Mouse (Mus musculus): Measurements from ENCODE around the gene Tnfrsf11a.
"Not testable (repeated sequence)": the region's sequence is repeated elsewhere in the genome, so short reads cannot be mapped to it uniquely, and the experiment has no call there.

Gene Tnfrsf11a

DNA sequence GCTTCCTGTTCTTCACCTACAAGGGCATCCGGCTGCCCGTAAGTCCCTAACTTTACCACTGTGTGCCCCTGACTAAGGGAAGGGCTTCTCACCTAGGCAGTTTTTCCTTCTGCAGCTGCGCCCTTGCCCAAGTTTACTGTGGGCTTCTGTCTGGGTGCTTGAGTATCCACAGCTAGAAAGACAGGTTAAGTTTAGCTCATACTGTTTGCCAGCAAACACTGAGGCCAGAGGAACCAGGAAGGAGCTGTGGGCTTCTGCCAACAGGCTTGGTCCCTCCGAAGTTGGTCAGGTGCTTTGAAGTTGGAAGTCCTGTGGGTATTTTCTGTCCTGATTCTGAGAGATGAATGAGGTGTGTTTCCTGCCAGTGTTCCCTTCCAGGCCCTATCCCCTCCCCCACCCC lies 4.6 kb downstream of the Tnfrsf11a start:
- no peak for DNase-seq (ENCODE audit: low spot score in 2 of 2)

DNA sequence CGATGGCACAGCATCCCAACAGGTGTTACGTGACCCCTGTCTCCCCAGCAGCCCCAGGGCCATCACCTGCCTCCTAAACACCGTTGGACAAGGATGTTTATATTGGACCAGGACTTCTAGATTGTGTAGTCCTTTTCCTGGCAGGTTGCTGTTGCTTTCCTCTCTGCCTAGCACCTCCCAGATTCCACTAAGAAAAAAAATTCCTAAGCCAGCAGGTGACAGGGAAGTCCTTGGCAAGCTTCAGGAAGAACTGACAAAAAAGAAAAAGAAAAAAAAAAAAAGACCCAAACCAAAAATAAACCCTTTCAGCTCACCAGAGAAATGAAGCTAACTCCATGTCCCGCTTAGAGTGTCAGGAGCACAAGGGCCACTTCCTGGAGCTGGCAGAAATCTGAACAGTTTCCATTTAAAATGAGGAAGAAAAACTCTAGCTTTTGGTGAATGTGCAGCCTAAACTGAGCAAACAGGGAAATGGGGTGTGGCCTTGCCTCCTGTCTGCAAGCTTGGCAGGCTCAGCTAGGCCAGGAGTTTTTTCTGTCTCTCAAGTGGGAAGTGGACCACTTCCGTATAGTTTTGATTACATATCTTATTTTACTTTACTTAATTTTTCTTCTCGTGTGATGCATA lies 6.3 kb downstream of the Tnfrsf11a start:
- DNase-seq (ENCODE audit: low spot score in 2 of 2): no peak

DNA sequence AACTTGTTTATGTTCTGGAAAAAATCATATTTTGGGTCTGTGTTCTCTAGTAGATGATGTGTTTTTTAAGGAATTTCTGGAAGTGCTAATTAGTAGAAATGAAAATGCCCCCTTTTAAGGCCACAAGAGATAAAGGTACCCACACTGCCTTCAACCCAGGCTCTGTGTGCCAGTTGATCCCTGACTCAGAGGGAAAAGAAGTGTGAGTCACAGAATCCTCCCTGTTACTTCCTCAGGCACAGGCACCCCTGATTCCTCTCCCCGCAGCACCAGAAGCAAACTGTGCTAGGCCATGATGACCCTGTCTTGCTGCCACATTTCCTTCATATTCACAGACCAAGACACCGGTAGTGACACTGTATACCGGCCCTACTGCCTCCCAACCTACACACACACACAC lies 9.6 kb downstream of the Tnfrsf11a start:
- DNase-seq (ENCODE audit: low spot score in 2 of 2): no peak

DNA sequence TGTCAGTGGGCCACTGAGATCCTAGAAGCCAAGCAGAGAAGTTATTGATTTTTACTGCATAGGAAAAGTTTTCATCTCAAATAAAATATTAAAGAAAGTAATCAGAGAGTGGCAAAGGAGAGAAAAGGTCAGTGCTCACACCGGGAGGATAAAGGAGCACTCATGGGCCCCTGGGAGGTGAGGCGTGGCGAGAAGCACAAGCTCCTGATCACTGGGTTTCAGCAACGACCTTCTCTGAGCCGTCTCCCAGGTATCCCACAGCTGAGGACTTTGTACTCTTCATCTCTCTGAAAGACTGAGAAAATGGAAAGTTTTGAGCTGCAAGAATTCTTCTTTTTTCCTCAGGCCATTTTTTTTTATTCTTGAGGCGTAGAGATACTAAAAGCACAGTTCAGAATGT lies 14.2 kb downstream of the Tnfrsf11a start:
- DNase-seq (ENCODE audit: low spot score in 2 of 2): no peak

DNA sequence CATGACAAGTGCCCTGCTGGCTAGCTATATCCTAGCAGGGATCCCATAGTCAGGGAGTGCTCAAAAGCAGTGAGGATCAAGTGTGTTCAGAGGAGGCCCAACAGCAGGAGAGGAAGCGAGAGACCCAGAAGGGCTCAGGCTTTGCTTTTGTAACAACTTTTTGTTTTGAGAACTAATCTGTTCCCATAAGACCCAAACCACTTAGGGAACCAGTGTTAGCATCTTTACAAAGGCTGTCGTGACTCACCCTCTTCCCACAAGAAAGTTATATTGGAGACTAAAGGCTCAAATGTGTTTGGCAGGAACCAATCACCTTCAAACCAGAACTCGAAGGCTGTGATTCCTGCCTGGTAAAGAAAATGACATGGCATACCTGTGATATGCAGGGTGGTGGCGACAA lies 15.2 kb downstream of the Tnfrsf11a start:
- no peak for DNase-seq (ENCODE audit: low spot score in 2 of 2)

DNA sequence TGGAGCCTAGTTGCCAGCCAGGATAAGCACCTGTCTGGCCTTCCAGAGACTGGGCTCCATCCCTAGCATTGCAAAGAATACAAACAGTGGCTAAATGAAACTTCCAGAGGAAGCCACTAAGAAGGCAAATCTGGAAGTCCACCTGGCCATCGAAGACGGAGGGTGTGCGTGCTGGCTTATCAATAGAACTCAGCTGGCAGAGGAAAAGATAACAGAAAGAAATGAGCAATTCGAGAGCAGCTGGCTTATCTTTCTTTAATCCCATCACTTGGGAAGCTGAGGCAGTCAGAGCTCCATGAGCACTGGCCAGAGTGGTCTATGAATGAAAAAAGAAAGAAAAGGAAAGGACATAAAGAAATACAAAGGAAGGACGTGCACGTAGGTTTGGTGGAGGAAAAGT lies 20.1 kb downstream of the Tnfrsf11a start:
- no peak for DNase-seq (ENCODE audit: low spot score in 2 of 2)

DNA sequence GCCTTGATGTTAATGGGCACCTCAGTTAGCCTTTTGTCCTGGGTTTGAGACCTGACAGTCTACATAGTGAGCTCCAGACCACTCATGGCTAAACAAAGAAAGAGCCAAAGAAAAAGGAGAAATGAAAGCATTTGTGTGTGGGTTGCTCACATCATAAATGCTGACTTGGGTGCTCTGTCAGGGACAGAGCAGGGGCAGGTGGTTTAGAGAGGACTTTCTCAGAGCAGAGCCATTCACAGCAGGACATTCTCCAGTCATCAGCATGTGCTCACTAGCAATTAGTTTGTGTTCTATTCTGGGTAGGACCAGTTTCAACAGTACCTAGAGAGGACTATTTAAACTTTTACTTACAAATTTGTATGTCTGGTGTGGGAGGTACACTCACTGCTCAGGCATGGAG lies 20.7 kb downstream of the Tnfrsf11a start:
- DNase-seq (ENCODE audit: low spot score in 2 of 2): no peak

DNA sequence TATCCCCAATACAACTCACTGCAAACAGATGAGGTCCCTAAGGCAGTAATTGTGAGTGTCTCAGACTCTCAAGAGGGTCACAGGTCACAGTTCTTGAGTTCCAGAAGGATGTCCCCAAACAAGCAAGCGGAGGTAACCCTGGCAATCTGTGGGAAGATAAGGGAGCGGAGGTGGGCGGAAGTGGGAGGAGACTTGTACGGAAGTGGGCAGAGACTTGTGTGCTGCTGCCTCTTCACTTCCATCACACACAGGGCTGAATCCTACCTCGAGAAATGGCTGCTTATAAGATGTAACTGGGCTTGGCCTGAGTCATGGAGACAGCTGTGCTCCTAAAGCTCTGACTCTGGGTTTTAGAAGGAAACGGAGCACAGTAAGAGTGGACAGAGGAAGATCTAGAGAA lies 22.4 kb downstream of the Tnfrsf11a start:
- no peak for DNase-seq (ENCODE audit: low spot score in 2 of 2)

DNA sequence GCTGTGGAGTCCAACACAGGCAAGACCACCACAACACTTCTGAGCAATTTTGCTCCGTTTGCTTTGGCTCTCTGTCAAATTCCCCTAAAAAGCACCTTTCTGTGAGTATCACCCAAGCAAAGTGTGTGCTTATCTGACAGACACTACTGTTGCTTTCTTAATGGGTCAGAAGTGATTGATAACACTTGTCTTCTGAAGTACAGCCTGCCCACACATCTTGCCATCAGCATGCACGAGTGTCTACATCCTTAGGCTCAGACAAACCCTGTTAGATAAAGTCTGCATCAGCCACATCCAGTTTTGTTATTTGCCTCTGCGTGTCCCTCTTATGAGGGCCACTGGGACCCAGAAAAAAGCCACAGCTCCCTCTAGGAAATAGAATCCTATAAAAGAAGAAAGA lies 23.8 kb downstream of the Tnfrsf11a start:
- no peak for DNase-seq (ENCODE audit: low spot score in 2 of 2)

DNA sequence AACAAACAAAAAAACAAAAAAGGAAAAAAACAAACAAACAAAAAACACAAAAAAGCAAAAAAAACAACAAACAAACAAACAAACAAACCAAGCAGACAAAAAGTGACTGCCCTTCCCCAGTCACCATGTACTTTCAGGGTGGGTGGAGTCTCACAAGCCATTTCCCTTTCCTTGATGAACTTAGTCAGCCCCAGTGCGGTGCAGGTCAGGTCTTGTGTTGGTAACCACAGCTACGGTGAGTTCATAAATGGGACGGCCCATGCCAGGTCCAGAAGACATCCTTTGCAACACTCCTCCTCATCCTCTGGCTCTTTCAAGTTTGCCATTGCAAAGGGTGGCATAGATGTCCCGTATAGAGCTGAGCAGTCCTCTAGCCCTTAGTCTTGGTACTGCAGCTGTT lies 25.0 kb downstream of the Tnfrsf11a start:
- no peak for DNase-seq (ENCODE audit: low spot score in 2 of 2)

DNA sequence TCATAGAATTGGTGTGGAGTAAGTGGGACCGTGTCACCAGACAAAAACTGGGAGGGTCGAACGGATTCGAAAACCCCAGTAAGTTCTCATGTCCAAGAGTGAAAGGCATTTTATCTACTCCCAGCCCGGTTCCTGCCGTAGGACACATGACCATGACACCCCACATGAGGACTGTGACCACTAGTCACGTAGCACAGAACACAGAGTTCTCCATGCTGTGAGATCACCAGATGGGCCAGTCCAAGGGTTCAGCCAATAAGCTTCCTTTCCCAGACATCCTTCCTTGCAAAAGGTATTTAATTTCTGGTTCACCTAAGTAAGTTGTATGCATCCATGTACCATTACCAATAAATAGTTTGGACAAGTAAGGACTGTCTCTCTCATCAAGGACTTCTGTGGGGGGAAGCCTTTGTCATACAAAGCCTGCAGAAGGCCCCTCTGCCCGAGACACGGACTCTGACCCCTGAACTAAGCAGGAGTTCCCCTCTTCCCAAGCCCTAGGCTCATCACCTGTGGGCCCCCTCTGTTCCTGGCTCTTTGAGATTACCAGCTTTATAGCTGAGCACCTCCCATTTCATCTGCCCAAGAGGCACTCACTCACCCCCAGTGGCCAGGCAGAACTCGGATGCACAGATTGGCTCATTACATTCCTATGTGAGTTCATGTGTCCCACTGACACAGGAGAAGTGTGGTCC lies 26.7 kb downstream of the Tnfrsf11a start:
- no peak for DNase-seq (ENCODE audit: low spot score in 2 of 2)

DNA sequence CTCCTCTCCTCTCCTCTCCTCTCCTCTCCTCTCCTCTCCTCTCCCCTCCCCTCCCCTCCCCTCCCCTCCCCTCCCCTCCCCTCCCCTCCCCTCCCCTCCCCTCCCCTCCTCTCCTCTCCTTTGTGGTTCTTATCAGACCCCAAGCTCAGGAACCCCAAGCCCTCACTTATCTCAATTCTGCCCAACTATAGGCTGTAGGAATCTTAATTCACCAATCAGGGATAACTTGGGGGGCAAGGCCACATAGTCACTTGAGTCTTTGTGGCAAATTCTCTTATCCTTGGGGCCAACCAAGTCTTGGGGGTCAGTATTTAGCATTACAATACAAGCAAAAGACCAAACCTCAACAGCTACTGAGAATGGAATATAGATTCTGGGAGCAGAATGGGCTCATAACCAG lies 31.5 kb downstream of the Tnfrsf11a start:
- DNase-seq (ENCODE audit: low spot score in 2 of 2): not testable (repeated sequence)

DNA sequence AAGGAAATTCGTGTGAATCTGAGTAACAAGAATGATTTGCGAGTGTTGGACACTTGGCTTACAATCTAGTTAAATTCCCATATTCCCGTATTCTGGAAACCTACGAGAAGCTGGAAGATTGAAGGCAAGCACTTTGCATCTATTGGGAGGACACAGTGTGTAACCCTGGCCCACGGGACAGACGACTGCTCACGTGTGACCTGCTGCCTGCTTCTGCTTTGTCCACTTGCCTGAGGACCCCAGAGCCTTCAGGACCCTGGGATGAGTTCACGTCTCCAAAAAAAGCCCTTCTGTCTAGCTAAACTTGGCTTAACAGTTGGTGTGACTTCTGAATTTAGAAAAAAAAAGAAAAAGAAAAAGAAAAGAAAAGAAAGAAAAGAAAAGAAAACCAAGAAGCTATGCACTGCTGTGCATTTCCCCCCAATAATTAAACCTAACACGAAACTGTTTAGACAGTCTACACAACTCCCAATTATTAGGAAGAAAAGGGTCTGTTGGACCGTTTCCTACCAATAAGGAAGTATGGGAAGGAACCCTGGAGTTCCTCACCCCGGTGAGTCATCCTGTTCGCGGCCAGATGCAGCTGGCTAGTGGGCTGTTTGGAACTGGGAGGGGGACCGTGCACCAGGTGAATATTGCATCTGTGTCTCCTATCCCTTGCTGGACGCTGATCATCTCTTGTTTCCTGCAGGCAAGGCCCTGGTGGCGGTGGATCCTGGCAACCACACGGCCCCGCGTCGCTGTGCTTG lies 32.6 kb downstream of the Tnfrsf11a start:
- no peak for DNase-seq (ENCODE audit: low spot score in 2 of 2)

DNA sequence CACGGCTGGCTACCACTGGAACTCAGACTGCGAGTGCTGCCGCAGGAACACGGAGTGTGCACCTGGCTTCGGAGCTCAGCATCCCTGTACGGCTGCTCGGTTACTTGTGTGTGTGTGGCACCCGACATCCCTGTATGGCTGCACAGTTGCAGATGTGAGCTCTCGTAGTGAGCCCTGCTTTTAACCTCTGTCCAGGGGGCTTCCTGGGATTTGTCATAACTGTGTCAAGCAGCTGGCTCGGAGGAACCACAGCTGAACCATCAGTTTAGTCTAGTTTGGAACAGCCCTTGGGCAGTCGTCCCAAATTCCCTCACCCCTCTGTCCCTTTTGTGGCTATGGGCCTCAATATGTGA lies 33.2 kb downstream of the Tnfrsf11a start:
- no peak for DNase-seq (ENCODE audit: low spot score in 2 of 2)

DNA sequence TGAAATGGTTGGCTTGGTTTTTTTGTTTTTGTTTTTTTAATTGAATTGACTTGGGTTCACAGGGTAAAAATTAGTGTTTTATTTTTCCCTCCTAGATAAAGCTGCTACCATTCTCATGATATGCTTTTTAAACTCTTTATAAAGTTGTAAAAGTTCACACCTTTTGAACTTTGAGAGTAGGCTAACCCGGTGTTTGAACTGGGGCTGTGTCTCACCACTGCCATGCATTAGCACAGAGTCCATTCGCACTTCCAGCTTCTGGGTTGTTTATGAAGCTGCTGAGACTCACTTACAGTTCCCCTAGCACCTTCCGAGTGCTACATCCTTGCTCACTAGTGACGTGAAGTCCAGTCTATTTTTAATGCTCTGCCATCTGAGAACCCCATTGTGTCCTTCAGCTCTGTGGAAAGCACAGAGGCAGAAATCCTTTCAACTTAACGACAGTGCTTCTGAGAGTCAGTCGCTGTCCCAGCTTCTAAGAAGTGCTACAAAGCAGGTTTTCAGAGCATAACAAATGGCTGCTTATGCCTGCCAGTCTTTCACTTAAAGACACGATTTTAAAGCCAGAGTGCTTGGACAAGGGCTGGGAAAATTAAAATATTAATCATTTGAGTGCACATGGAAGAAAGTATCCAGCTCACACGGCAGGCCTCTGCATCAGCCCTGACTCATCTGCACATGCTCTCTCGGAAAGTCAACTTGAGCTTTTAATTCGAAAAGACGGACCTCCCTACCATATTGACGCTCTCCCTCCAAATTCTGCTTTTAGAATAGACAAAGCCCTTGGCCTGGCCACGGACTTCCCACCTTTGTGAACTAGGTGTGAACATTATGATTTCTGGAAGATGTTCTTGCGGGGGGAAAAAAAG lies 34.1 kb downstream of the Tnfrsf11a start:
- DNase-seq (ENCODE audit: low spot score in 2 of 2): no peak

DNA sequence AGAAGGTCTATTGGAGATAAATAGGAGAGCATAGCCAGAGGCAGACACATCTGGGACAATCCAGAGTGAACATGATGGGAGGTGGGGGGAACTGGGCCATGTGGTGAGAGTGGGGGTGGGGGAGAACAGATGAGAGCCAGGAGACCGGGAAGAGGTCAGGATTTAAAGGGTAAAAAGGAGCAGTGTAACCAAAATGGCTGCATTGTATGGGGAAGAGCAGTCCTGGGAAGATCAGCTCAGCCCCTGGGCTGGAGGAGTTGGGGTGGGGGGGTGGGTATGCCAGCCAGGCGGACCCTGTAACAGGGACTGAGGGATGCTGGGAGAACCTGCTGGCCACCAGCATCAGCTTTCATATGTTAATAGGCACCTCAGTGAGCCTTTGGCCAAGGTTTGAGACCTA lies 34.8 kb downstream of the Tnfrsf11a start:
- no peak for DNase-seq (ENCODE audit: low spot score in 2 of 2)

DNA sequence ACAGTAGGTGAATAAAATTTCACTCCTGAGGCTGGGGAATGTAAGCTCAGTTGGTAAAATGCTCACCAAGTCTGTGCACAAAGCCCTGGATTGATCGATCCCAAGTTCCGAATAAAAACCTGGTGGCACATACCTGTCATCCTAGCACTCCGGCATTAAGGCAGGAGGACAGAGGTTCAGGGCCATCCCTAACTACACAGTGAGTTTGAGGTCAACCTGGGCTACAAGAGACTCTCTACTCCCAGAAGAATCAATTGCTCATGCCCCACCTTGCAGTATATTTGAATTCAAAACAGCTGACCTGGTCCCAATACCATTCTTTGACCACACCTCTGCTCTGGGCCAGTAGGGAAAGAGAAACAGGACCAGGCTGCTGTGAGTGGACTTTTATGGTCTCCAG lies 35.2 kb downstream of the Tnfrsf11a start:
- no peak for DNase-seq (ENCODE audit: low spot score in 2 of 2)

DNA sequence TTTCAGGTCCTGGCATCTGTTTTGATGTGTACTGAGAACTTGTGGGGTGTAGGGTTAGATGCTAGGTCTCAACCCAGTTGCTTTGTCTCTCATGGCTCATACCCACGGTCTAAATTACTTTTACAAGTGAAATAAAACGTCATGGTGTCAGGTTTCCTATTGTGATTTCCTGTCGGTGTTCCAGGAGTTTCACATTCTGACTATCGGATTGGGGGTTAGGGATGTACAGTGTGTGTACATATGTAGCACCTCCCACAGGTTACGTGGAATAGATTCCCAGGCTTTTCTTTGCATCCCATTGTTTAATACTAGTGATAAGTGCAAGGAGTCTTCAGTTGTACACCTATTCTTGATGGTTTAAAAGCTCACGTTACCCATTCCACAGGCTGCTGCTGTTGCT lies 38.5 kb downstream of the Tnfrsf11a start:
- no peak for DNase-seq (ENCODE audit: low spot score in 2 of 2)

DNA sequence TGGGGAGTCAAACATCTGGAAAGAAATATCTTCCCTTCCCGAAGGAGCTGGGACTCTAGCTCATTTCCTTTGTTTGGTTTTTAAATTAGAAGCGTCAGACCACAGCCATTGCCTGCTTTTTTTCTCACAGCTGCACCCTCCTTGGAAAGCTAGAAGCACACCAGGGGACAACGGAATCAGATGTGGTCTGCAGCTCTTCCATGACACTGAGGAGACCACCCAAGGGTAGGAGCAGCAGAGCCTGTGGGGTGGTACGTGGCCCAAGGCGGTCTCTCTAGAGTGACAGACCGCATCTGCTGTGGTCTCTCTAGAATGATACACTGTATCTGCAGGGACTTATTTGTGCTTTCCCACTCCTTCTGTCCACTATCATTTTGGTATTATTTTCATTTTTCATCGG lies 39.2 kb downstream of the Tnfrsf11a start:
- no peak for DNase-seq (ENCODE audit: low spot score in 2 of 2)

DNA sequence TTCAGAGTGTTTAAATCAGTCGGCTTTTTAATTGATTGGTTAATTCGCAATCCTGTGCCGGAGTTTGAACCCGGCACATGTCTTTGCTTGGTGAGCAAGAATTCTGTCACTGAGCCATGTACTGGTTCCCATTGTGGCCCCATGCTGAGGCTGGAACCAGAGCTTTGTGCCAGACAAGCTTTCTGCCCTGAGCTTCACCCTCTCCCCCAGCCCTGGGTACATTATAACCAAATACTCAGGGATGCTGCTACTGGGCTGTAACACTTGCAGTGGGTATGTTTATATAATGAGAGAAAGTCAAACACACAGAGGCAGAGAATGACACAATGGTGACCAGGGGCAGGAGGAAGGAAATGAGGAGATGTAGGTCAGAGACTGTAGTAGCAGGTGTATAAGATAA lies 43.8 kb downstream of the Tnfrsf11a start:
- no peak for DNase-seq (ENCODE audit: low spot score in 2 of 2)

DNA sequence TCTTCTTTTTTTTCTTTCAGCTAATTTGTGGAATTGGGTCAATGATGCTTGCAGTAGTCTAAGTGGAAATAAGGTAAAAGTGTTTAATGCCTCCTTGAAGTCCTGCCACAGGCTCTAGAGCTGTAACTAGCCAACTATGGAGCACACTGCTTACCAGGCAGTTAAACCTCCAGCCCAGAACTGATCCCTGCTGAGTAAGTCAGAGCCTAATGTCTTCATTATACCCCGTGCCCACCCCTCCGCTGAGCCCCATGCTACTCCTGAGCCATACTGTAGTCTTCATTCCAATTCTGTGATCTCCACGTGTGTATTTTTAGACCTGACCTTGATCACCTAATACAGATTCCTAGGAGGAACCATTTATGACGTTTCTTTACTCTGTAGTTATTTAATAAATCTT lies 44.5 kb downstream of the Tnfrsf11a start:
- DNase-seq (ENCODE audit: low spot score in 2 of 2): no peak

DNA sequence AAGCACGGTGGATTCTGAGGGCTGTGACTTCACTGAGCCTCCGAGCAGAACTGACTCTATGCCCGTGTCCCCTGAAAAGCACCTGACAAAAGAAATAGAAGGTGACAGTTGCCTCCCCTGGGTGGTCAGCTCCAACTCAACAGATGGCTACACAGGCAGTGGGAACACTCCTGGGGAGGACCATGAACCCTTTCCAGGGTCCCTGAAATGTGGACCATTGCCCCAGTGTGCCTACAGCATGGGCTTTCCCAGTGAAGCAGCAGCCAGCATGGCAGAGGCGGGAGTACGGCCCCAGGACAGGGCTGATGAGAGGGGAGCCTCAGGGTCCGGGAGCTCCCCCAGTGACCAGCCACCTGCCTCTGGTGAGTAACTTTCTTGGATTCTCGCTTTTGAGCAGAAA lies 46.9 kb downstream of the Tnfrsf11a start:
- no peak for DNase-seq (ENCODE audit: low spot score in 2 of 2)

Measured in cerebellum, postnatal 4 days (tissue).